Mouse (Mus musculus): ENCODE measurements around the gene Cab39. TPM values are rescaled to one million over a fixed set of nuclear protein-coding genes. Genes with fewer than 3 reads are reported as not detected.
A peak's percentile ranks its signal among the peaks of the same experiment; 100 is the strongest.

Cab39 gene
- total and polyA plus RNA-seq, 3 experiments = 90.2 to 239 (median 111) TPM

DNA sequence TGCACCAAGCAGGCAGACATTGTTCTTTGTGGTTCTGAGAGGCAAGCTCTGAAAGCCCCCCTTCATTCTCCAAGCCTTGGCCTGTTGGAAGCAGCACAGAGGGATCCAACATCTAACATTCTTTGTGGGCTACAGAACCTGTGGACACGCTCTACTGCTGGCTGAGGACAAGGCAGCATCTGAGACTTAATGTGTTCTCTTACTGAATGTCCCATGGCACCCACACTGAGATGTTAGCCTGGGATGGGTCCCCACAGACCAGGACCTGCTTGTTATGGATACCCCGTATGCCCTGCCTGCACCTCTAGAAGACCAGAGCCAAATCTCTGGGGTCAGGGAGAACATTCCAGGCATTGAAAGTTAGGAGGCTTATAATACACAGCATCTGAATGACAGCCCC is 60.6 kb downstream of the Cab39 start:
- Histone ChIP-seq H3K27me3 (replicated peaks) (no peaks in the 10 kb centered on the region), H3K36me3 (replicated peaks in 1 of 2; ENCODE audit: control insufficient read depth in 1 of 2, insufficient read depth in 1 of 2, low read length in 1 of 2) (peaks cover 19 to 52% of the 10 kb centered on the region in 2 experiments), H3K4me2 (ENCODE audit: insufficient read depth, low read depth, poor library complexity, severe bottlenecking) (no peak overlapping the region), H3K9me3 (replicated peaks; ENCODE audit: low read length) (no peaks in the 10 kb centered on the region), H3K9ac (ENCODE audit: insufficient read depth, low read depth) (no peak overlapping the region), H3K79me2 (replicated peaks; ENCODE audit: control insufficient read depth, extremely low read depth, insufficient read depth, poor library complexity, severe bottlenecking) (no peaks in the 10 kb centered on the region), H3K27ac (ENCODE audit: insufficient read depth, low read depth) (no peak overlapping the region), H3K4me1 (ENCODE audit: control insufficient read depth in 1 of 2, insufficient read depth in 2 of 2) (peaks cover 0 to 22% of the 10 kb centered on the region in 2 experiments; a peak in 2 of 4 replicates), H3K4me3 (replicated peaks in 1 of 3; ENCODE audit: low read depth in 2 of 3, low read length in 2 of 3, poor library complexity in 1 of 3) (no peak overlapping the region)
- dilution Hi-C loops (cut with MboI; ENCODE audit: extremely low pct_ligation_motif_present, extremely low pct_unique_long_range_greater_than_20kb, low sequenced_read_pairs) = no loop called here
- in situ Hi-C loops (cut with MboI; ENCODE audit: low pct_ligation_motif_present, low pct_unique_long_range_greater_than_20kb, low sequenced_read_pairs) = loop anchor here (5.0 kb wide), 3 partner anchors 38 to 153 kb away; partner anchors contain the start of gene Itm2c
- DNase-seq (ENCODE audit: extremely low read depth) = no peak
- no peak for TF ChIP-seq IRF4 (IDR thresholded peaks at IDR 0.05; ENCODE audit: low read depth, low read length)
- no peak for TF ChIP-seq TBP (conservative IDR thresholded peaks at IDR 0.05; ENCODE audit: low read depth, low read length)
- TF ChIP-seq POLR2AphosphoS2 (IDR thresholded peaks at IDR 0.05; ENCODE audit: low read depth, low read length) = no peak
- TF ChIP-seq HCFC1 (IDR thresholded peaks at IDR 0.05; ENCODE audit: low read depth, low read length) = no peak
- no peak for TF ChIP-seq MAX (IDR thresholded peaks at IDR 0.05; ENCODE audit: low read length)
- no peak for TF ChIP-seq GABPA (IDR thresholded peaks at IDR 0.05; ENCODE audit: insufficient replicate concordance, low read depth, low read length)
- TF ChIP-seq UBTF (IDR thresholded peaks at IDR 0.05; ENCODE audit: low read depth, low read length) = no peak

DNA sequence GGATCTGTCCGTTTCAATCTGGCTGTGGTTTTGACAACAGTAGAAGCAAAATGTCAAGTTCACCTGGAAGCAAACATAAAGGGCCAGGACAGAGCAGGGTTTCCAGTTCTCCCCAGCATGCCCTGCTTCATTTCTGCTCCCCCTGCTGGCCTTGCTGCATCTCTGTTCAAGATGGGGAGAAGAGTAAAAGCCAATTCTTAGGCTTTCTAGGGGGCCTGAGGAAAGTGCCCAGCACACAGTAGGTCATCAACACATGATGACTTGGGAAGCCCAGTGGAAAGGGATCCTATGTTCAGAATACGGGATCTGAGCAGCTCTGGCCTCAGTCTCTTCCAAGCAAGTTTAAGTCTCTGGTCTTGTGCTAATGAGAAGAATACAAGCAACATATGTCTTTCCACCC is 61.2 kb downstream of the Cab39 start:
- no peak overlapping the region for H3K27ac ChIP-seq (ENCODE audit: insufficient read depth, low read depth)
- in situ Hi-C loops (cut with MboI; ENCODE audit: low pct_ligation_motif_present, low pct_unique_long_range_greater_than_20kb, low sequenced_read_pairs) (loop anchor here (5.0 kb wide), 3 partner anchors 38 to 153 kb away; partner anchors contain the start of gene Itm2c), dilution Hi-C loops (cut with MboI; ENCODE audit: extremely low pct_ligation_motif_present, extremely low pct_unique_long_range_greater_than_20kb, low sequenced_read_pairs) (no loop called here)
- DNase-seq (ENCODE audit: extremely low read depth) = no peak
- H3K36me3 ChIP-seq (replicated peaks in 1 of 2; ENCODE audit: control insufficient read depth in 1 of 2, insufficient read depth in 1 of 2, low read length in 1 of 2) = peaks cover 13 to 46% of the 10 kb centered on the region in 2 experiments
- no peak overlapping the region for H3K4me2 ChIP-seq (ENCODE audit: insufficient read depth, low read depth, poor library complexity, severe bottlenecking)
- H3K27me3 ChIP-seq (replicated peaks) = no peaks in the 10 kb centered on the region
- H3K79me2 ChIP-seq (replicated peaks; ENCODE audit: control insufficient read depth, extremely low read depth, insufficient read depth, poor library complexity, severe bottlenecking) = no peaks in the 10 kb centered on the region
- no peak overlapping the region for H3K4me3 ChIP-seq (replicated peaks in 1 of 3; ENCODE audit: low read depth in 2 of 3, low read length in 2 of 3, poor library complexity in 1 of 3)
- H3K9me3 ChIP-seq (replicated peaks; ENCODE audit: low read length) = no peaks in the 10 kb centered on the region
- no peak overlapping the region for H3K9ac ChIP-seq (ENCODE audit: insufficient read depth, low read depth)
- peaks cover 0 to 22% of the 10 kb centered on the region in 2 experiments; a peak in 2 of 4 replicates for H3K4me1 ChIP-seq (ENCODE audit: control insufficient read depth in 1 of 2, insufficient read depth in 2 of 2)
- TF ChIP-seq MAZ (IDR thresholded peaks at IDR 0.05; ENCODE audit: low read depth, low read length) (no peak), RCOR1 (conservative IDR thresholded peaks at IDR 0.05; ENCODE audit: low read depth, low read length) (no peak), MAX (IDR thresholded peaks at IDR 0.05; ENCODE audit: low read length) (no peak), ZKSCAN1 (IDR thresholded peaks at IDR 0.05; ENCODE audit: borderline replicate concordance, low read depth, low read length) (peak; percentile 53; the same call in 1 of the 2 replicates), KAT2A (IDR thresholded peaks at IDR 0.05; ENCODE audit: insufficient replicate concordance, low read length) (no peak), GABPA (IDR thresholded peaks at IDR 0.05; ENCODE audit: insufficient replicate concordance, low read depth, low read length) (no peak), PAX5 (IDR thresholded peaks at IDR 0.05; ENCODE audit: low read length) (no peak), TBP (conservative IDR thresholded peaks at IDR 0.05; ENCODE audit: low read depth, low read length) (no peak), CTCF (conservative IDR thresholded peaks at IDR 0.05 in 1 of 2, IDR thresholded peaks at IDR 0.05 in 1 of 2; ENCODE audit: low read depth in 2 of 2, low read length in 2 of 2) (peak in 1 of 2 experiments; percentile 55; a peak in 2 of 4 replicates), SMC3 (IDR thresholded peaks at IDR 0.05; ENCODE audit: low read depth, low read length) (peak; percentile 38), EP300 (IDR thresholded peaks at IDR 0.05; ENCODE audit: low read length) (no peak), NRF1 (IDR thresholded peaks at IDR 0.05; ENCODE audit: low read depth, low read length) (no peak), CHD2 (IDR thresholded peaks at IDR 0.05; ENCODE audit: low read length) (no peak), UBTF (IDR thresholded peaks at IDR 0.05; ENCODE audit: low read depth, low read length) (no peak), RAD21 (IDR thresholded peaks at IDR 0.05; ENCODE audit: low read depth, low read length) (no peak; the same call in none of the 2 replicates), POLR2A (IDR thresholded peaks at IDR 0.05; ENCODE audit: low read depth, low read length) (no peak)
